Mouse (Mus musculus) left cerebral cortex, adult 18-20 months (tissue): ENCODE measurements around the gene Tmem161a. TPM values are rescaled to one million over a fixed set of nuclear protein-coding genes. Genes with fewer than 3 reads are reported as not detected.

Source experiments
- DNase-seq, 2 experiments: peaks; one replicate each; pipeline ENCODE4 v3.0.0; 2021 to 2022; ENCODE audit warnings: low spot score in 2 of 2, mixed read lengths in 1 of 2
- long read RNA-seq, 2 experiments: library from polyadenylated mRNA; stranded (forward); transcript quantifications; one replicate each; pipeline ENCODE4 v2.0.0; 2021
- total RNA-seq, 2 experiments: library from RNA; stranded (reverse); gene quantifications; 2 replicates each; pipeline ENCODE4 v1.2.3; 2021

Tmem161a gene
- 10 to 100 TPM; 45.2 to 46.2 TPM for total RNA-seq
- long read RNA-seq, experiment 1, partial matches to known transcripts: 23 of 51 reads
- long read RNA-seq, experiment 1, other reads (novel, unspliced or antisense): 22 of 51 reads
- long read RNA-seq, experiment 2, partial matches to known transcripts: 10 of 32 reads
- long read RNA-seq, experiment 2, other reads (novel, unspliced or antisense): 14 of 32 reads

DNA sequence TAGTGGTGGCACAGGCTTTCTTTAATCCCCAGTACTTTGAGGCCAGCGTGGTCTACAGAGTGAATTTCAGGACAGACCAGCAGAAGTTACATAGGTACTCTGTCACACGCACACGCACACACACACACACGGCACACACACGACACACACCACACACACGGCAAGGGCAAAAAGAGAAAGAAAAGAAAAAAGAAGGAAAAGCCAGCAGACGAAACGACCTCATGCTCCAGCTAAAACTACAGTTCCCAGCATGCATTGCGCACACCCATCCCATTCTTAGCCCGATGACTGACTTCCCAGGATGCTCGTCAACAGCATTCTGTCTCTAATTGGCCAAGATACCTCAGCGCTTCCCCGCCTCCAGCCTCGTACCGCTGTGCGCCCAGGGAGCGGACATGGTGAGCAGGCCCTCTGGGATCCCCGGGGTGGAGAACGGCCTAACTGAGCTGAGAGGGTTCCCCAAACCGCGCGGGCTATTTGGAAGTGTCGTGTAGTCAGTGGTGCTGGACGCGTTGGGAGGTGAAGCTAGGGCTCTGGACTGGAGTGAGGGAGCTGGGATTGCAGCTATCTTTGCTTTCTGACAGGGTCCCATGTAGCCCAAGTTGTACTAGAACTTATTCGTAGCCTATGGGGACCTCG is at the start of gene Tmem161a:
TSS of gene Tmem161a (plus strand) at position 314 of the 639 bp plus-strand sequence.
- DNase-seq: peak; percentile 94 to 95

DNA sequence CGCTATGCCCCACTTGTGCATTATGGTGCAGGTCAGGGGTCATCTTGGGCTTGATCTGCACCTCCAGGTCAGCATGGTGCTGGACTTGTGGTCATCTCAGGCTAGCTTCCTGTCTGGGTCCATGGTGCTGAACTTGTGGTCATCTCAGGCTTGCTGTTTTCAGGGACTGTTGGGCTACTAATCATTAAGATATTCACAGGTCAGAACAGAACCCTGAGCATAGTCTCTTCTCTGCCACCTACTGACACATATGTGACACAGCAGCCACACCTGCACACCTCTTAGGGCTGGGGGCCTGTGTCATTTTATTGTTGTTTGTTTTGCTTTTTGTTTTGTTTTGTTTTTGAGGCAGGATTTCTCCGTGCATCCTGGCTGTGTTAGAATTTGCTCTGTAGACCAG is 49.3 kb upstream of the Tmem161a start:
- no peak for DNase-seq

DNA sequence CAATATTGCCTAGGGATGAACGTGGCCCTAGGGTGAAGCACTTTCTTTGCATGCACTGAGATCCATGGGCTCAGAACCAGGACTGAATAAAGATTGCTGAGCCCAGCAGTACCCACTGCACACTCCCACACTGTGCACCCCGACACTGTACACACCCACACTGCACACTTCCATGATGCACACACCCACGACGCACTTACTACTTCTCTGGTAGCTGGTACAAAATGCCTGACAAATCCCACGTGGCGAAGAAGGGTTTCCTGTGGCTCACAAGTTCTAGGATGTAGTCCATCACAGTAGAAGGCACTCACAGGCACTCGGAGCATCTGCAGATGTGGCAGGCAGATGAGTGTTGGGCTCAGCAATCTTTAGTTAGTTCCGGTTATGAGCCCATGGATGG is 47.2 kb upstream of the Tmem161a start:
- DNase-seq: no peak

DNA sequence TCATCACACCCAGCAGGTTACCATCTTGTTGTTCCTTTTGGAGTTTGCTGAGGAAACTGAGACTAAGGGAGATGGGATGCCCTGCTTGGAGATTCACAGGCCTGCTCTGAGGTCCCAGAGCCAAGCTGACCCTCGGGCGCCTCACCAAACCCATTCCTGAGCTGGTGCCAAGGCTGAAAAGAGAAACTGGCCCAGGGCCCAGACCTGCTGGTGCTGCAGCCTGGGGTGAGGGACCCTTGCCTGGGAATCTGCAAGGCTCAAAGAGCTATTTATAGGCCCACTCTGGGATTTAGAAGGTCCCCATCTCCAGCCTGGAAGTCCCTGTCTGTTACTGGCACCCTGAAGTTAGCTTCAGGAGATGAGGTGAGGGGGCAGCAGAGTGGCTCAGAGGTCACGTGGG is 43.7 kb upstream of the Tmem161a start:
- peak in 1 of 2 experiments; percentile 37 for DNase-seq

DNA sequence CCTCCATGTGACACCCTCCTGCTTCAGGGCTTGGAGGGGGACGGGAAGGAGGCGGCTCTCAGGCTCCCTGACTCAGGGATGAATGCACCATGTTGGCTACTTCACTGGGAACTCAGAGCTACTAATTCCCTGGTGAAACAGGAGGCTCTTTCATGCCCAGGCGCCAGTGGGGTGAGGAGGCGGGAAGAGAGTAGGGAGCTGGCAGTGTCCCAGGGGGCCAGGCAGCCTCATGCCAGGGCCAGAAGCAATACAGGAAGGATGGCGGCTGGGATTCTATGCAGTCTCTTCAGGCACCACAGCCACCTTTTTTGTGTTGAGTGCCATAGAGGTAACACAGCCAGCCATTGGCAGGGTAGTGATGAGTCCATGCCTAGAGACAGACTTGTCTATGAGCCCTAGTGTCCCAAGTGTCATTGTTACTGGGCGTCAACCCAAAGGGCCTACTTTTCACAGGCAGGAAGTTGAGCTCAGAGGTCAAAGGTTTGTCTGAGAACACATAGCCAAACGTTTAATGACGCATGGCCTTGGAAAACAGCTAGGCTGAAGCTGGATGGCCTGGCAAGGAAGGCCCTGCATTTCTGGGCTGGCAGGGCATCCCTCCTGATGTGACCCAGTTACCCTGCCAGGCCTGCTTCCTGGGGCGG is 42.7 kb upstream of the Tmem161a start:
- peak; percentile 57 to 66 for DNase-seq

DNA sequence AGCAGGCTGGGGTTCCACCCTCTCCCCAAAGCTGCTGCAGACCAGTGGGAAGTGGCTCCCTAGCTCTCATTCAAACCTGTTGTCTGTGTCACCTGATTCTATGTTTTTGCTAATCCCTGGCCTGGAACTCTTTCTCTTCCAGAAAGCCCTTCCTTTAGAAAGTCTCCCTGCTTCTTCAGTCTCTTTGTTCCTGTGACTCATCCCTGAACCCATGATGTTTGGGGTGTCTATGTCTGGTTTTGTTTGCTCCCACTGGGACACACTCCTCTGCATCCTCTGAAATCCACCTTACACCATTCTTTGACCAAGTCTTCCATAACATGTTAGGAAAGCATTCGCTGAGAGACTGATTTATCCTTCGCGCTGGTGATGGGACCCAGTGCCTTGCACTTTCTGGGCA is 42.1 kb upstream of the Tmem161a start:
- DNase-seq: no peak

DNA sequence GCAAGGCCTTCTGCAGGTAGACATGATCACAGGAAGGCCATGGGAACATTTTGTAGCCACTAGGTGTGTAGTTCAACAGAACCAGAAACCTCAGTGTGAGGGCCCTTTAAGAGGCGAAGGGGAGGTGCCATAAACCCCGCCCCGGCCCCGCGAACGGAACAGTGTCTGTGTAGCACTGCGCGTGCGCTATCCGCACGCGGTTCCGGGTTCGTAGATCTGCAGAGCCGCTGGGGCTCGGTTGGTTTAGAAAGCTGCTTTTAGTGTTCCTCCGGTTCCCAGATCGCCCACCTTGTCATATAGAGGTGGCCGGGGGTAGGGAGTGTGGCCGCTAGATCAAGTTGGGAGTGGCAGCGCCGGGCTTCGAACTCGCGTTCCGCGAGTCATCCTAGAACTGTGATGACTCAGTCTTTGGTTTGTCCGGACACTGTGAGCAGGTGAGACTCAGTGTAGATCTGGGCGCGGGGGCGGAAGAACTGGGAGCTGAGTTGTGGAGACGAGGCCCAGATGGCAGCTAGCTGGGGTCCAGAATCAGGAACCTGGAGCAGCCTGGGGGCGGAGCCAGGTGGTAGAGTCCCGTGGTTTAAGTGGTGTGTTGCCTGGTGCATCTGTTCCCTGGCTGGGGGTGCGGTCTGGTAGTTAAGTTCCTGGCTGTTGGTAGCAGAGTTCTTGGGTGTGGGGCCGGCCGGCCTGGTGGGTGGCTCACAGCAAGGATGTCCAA is 40.8 kb upstream of the Tmem161a start, which contains the start of gene Nr2c2ap:
TSS of gene Nr2c2ap (plus strand) at position 168 of the 718 bp plus-strand sequence.
- peak; percentile 78 to 79 for DNase-seq

DNA sequence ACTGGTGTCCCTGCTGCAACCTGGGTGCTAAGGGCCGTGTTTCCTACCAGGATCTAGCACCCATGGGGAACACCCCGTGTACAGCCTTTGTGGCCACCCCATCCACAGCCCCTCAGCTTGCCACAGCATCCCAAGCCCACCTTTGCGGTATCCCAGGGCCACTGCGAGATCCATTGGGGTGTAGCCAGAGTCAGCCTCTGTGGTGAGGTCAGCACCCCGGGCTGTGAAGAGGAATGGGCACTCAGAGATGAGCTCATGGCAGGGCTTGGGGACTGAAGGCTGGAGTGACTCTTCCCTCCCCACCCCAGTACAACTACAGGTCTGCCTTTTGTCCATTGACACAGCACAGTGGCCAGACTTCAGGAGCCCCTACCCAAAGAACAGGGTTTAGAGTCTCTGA is 38.1 kb upstream of the Tmem161a start:
- no peak for DNase-seq

DNA sequence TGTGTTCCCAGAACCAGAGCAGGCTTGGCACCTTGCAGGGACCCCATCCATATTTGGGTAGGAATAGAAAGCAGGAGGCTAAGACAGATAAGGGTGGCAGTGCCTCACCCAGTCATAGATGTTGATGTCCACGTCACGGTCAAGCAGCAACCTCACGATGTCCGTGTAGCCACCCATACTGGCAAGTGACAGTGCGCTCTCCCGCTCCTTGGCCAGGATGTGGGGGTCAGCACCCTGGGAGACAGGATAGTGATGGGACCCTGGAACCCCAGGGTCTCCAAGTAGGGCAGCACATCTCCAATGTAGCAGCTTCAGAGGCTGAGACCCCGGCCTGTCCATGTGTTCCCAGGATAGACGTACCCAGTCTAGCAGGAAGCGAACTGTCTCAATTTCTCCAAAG is 37.2 kb upstream of the Tmem161a start:
- no peak for DNase-seq

DNA sequence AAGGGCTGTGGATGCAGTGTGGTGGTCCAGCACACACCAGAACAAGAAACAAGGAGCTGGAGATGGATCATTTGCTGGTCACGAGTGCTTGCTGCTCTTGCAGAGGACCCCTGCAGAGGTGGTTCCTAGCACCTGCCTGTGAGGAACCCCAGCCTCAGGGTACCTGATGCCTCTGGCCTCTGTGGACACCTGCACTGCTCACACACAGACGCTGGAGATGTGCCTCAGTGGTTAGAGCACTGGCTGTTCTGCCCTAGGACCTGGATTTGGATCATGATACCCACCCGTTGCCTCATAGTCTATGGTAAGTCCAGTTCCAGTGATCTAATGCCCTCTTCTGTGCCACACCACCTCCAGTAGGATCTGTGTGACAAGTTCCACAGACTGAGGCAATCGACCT is 35.6 kb upstream of the Tmem161a start:
- no peak for DNase-seq

DNA sequence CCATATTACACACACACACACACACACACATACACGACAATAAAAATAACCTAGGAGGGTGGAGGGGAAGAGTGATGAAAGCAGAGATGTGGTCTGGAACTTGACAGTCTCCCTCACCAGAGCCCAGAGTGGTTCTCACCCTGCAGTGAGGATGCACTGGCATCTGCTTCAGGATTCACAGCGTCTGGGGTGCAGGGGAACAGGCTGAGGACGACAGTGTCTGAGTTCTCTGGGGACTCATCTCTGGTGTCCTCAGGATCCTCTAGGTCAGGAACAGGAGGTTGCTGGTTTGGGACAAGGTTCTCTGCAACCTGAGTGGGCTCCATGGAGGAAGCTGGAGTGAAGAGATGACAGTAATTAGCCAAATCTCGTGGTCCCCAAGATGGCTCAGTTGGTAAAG is 34.3 kb upstream of the Tmem161a start:
- DNase-seq: no peak

DNA sequence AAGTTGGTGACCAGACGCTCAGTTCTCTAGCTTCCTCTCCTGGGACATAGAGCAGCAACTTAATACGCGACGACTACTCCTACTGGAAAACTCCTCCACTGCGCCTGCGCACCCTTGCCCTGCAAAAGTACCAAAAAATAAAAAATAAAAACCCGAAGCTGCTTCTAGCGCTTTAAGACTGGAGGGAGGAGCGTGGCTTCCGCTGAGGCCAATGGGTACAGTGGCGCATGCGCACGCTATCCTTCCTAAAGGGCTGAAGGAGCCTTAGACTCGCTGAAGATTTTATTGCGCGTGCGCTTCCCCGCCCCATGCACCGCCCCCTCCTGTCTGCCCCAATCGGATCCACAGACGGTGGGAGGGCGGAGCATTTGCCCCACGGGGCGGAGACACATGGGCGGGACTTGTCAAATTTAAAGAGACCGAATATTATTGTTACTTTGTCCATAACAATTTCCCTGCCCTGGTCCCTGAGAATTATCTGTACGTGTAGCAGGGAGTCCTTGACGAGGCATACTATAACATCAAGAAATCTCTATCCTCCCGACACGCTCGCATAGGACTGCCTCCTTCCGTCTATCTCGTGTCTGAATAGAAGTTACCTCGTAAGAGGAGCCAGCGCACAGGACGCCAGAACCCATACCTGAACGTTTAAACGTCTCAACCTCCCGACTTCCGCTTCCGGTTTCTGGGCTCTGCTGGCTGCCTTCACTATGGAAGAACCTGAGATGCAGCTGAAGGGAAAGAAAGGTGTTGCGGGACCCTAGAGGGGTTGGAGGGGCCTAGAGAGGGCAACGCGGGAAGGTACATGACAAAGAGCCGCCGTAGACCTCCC is 32.9 kb upstream of the Tmem161a start, which contains the start of the genes Rfxank, Borcs8 and Mef2b:
TSS of gene Rfxank (minus strand) at position 129 of the 832 bp plus-strand sequence.
TSS of gene Borcs8 (plus strand) at position 474 of the 832 bp plus-strand sequence.
TSS of gene Mef2b (plus strand) at position 686 of the 832 bp plus-strand sequence.
- peak; percentile 97 for DNase-seq

DNA sequence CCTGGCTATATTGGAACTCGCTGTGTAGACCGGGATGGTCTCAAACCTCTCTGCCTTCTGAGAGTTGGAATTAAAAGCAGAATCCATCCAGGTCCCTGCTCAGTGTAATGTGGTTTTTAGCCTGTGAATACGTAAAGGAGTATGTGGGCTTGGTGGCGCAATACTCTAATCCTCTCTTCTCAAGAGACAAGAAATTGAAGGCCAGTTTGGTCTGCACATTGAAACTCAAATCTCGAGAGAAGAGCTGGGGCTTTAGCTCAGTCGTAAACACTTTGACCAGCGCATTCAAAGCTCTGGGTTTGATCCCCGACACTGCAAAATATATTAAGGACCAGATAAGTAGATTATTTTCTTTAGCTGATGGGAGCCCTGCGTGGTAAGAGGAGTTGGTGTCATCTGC is 32.2 kb upstream of the Tmem161a start:
- no peak for DNase-seq

DNA sequence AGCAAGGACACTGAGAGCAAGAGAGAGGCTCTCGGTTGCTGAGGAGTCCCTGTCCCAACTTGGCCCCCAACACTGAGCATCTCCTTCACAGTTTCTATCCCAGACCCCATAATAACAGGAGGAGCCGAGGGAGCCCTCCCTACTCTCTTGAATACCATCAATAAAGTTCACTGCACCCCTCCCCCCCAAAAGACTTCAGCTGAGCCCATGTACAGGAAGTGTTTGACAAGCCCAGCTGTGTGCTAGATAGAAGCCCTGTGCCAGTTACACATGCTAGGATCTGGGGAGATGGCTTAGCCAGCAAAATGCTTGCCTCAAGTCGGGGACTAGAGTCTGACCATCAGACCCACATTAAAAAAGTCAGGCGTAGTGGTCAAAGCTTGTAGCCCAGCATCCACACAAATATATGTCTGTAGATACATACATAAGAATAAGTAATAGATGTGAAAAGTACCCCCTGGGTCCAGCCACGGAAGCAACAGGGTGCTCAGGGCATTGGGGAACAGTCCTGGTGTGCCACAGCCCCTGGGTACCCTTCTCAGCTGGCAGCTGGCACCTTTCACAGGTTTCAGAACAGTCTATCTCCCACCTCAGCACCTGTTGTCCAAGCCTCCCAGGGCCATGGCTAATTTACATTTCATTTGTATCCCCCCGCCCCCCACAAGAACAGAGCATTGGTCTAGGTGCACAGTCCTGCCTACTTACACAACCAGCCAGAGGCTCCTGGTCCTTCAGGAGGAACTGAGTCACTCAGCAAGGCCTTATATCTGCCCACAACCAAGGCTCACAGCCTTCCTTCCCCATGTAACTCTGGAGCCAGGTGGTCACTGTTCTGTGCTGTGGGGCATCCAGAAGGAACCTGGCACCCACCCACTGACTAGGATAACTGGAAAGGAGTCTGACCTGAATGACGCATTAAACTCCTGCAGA is 24.2 kb upstream of the Tmem161a start:
- DNase-seq: no peak

DNA sequence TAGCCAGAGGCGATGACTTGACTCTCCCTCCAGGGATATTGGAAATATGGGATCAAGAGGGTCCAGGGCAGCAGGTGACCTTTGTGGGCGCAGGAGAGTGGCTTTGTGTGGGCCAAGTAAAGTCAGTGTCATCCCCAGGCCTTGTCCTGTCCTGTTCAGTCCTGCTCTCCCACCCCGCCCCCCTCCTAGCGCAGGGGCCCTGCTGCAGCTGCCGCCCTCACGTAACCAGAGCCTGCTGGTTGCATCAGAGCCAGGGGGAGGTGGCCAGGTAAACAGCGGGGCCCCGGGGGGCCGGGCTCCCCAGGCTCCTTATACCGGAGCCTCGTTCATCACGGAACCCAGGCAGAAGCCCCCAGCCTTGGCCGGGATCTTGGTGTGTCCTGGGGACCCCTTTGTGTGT is 22.0 kb upstream of the Tmem161a start:
- no peak for DNase-seq

DNA sequence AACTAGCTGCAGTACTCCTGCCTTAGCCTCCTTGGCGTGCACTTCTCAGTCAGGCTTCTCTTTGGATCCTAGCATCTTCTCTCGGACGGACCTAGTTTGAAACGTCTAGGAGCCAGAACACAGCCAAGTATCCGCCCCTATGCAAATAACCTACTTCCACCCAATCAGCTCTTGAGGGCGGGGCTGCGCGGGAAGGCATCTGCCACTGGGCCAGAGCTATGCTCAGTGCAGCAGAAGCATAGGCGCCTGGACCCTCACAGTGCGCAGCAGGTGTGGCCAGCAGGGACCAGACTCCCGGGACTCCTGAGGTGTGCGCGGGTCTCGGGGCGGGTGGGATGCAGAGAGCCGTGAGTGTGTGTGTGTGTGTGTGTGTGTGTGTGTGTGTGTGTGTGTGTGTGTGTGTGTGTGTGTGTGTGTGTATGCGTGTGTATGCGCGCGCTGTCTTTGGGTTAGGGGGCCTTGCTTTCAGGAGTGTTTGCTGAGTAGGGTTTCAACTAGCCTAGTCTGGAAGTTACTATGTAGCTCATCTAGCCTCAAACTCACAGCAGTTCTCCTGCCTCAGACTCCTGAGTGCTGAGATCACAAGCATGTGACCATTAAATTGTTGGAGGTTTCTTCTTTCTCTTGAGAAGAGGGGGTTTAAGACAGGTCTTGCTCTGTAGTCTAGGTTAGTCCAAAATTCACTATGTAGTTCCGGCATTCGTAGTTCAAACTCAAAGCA is 19.5 kb upstream of the Tmem161a start:
- peak; percentile 36 to 48 for DNase-seq

DNA sequence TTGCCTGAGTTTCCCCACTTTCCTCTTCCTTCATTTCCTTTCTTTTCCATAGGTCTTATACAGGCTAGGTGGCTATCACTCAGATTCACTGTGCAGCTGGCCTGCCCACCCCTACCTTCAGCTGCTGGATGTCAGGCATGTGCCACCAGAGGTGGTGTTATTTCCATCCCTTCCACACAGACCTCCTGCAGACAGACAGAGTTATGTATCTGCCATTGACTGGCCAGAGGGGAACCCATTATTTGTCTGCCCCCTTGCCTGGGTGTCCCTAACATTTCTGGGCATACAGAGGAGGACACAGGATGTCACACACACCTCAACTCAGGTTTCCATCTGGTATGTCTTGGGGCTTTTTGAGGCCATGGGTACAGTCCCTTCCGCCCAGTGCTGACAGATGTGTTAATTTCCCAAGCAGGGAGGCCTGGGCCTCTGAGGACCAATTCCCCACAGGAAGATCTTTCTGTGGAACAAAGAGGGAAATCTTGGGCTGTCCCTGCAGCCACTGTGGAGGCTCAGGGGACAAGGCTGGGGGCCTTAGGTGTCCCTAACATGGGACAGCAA is 14.8 kb upstream of the Tmem161a start:
- no peak for DNase-seq

DNA sequence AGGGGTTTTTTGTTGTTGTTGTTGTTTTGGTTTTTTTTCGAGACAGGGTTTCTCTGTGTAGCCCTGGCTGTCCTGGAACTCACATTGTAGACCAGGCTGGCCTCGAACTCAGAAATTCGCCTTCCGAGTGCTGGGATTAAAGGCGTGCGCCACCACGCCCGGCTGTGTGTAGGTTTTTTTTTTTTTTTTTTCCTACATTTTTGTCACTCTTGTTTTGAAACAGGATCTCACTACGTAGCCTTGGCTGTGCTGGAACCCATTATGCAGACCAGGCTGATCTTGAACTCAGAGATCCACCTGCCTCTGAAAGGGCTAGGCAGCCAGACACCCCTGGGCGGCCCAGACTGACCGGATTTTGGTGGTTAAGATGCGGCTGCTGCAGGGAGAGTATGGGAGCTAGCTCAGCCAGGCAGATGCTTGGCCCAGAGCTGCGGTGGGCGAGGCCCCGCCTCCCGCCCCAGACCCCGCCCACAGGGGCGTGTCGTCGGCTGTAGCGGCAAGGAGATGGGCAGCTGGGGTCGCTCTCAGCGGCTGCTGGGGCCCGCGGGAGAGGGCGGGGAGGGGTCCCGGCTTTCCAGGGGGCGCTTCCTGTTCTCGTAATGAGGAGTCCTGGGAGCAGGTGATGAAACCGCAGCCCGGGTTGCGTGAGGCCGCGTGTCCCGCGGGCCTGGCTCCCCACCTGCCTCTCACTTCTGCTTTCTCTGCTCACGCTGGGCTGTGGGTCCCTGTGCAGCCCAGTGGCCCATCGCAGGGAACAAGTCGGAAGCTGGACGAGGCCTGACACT is 13.9 kb upstream of the Tmem161a start:
- peak; percentile 66 to 74 for DNase-seq
